Mouse (Mus musculus) fibroblast of lung, adult 2 months (primary cell): ENCODE data around the gene Prkaca.
A peak's percentile ranks its signal among the peaks of the same experiment; 100 is the strongest.
"Not testable (repeated sequence)": the region's sequence is repeated elsewhere in the genome, so short reads cannot be mapped to it uniquely, and the experiment has no call there.

ENCODE experiments used
- DNase-seq: peaks from one replicate; pipeline ENCODE4 v3.0.0-alpha.2; 2011; ENCODE audit warnings: low read depth

The Prkaca gene

GRCm38 (mm10) chr8:84002957-84003611 lies 30.3 kb downstream of the Prkaca start:
- no peak for DNase-seq

GRCm38 (mm10) chr8:84003612-84004246 lies 30.9 kb downstream of the Prkaca start:
- DNase-seq: no peak

GRCm38 (mm10) chr8:84004533-84005201 lies 31.9 kb downstream of the Prkaca start:
- DNase-seq: peak; percentile 92

- not testable (repeated sequence) for DNase-seq
Observed at GRCm38 (mm10) chr8:84005502-84005901, 32.7 kb downstream of the Prkaca start.

- DNase-seq: no peak
Observed at GRCm38 (mm10) chr8:84008362-84008761, 35.6 kb downstream of the Prkaca start.

- DNase-seq: no peak
Observed at GRCm38 (mm10) chr8:84009876-84010275, 37.1 kb downstream of the Prkaca start.

GRCm38 (mm10) chr8:84010625-84011611 lies 38.1 kb downstream of the Prkaca start:
- DNase-seq: no peak

GRCm38 (mm10) chr8:84011705-84012498 lies 39.1 kb downstream of the Prkaca start, which contains the start of gene 2210011C24Rik:
TSS of gene 2210011C24Rik (minus strand) at chr8:84012171.
- DNase-seq: no peak

GRCm38 (mm10) chr8:84012499-84013165 lies 39.8 kb downstream of the Prkaca start:
- DNase-seq: no peak

- no peak for DNase-seq
Observed at GRCm38 (mm10) chr8:84015833-84016232, 43.0 kb downstream of the Prkaca start.

- no peak for DNase-seq
Observed at GRCm38 (mm10) chr8:84019738-84020137, 46.9 kb downstream of the Prkaca start.

- DNase-seq: no peak
Observed at GRCm38 (mm10) chr8:84021096-84021495, 48.3 kb downstream of the Prkaca start, which contains the start of gene Palm3. TSS of gene Palm3 (plus strand) at chr8:84021471.

- no peak for DNase-seq
Observed at GRCm38 (mm10) chr8:84021569-84021968, 48.8 kb downstream of the Prkaca start.

GRCm38 (mm10) chr8:84023085-84023484 lies 50.3 kb downstream of the Prkaca start:
- DNase-seq: no peak

- no peak for DNase-seq
Observed at GRCm38 (mm10) chr8:84023631-84024030, 50.8 kb downstream of the Prkaca start.

GRCm38 (mm10) chr8:84024171-84024570 lies 51.4 kb downstream of the Prkaca start:
- DNase-seq: no peak

GRCm38 (mm10) chr8:84025863-84026262 lies 53.1 kb downstream of the Prkaca start:
- no peak for DNase-seq

- DNase-seq: no peak
Observed at GRCm38 (mm10) chr8:84027449-84027848, 54.7 kb downstream of the Prkaca start.

GRCm38 (mm10) chr8:84029272-84029671 lies 56.5 kb downstream of the Prkaca start:
- DNase-seq: no peak

GRCm38 (mm10) chr8:84032777-84033176 lies 60.0 kb downstream of the Prkaca start:
- DNase-seq: peak; percentile 62
